Mouse (Mus musculus): ENCODE results near the gene Man2b2. TPM values are rescaled to one million over a fixed set of nuclear protein-coding genes. Genes with fewer than 3 reads are reported as not detected.

The Man2b2 gene
- polyA plus RNA-seq, 1 experiment from 2014 or later, result 15.5 TPM

DNA sequence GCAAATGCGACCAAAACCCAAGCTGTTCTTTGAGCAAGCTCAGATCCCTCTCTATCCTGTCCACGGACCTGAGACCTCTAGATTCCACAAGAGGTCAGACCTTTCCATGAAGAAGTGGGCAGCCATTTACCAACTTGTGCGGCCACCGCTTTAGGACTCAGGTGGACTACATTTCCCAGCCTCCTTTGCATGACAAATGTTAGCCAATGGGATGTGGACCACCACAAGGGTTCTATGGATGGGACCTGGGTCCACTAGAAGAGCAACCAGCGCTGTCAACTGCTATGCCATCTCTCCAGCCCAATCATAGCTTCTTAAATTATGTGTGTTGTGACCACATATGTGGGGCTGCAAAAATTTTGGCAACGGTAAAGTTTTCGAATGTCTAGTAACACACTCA, 819 bp upstream of the Man2b2 start:
- no peaks in the 10 kb centered on the region for H3K9me3 ChIP-seq (ENCODE audit: control insufficient read depth, low read length)
- H3K27me3 ChIP-seq (ENCODE audit: control insufficient read depth, insufficient read depth, low read length), result no peaks in the 10 kb centered on the region
- ATAC-seq (ENCODE audit: insufficient number of reproducible peaks, insufficient read depth, low FRiP score, low read depth), result no peak
- H3K4me3 ChIP-seq (ENCODE audit: control insufficient read depth in 1 of 2, insufficient read depth in 1 of 2, low read depth in 1 of 2, low read length in 2 of 2), result no peak overlapping the region
- no peak overlapping the region for H3K27ac ChIP-seq (replicated peaks in 1 of 2; ENCODE audit: control insufficient read depth in 1 of 2, insufficient read depth in 1 of 2, low read depth in 2 of 2, low read length in 2 of 2)
- H3K36me3 ChIP-seq (ENCODE audit: control insufficient read depth, insufficient read depth, low read length), result peaks cover 16% of the 10 kb centered on the region; the same call in 1 of the 2 replicates
- H3K9ac ChIP-seq (ENCODE audit: low read length), result no peak overlapping the region
- H3K4me1 ChIP-seq (ENCODE audit: control insufficient read depth in 2 of 2, insufficient read depth in 2 of 2, low read length in 2 of 2), result peaks cover 8 to 15% of the 10 kb centered on the region in 2 experiments
- H3K4me2 ChIP-seq (ENCODE audit: low read length), result peak overlapping the region; percentile 95; the same call in 1 of the 2 replicates
- 58% methylated on average over 7 of the region's 7 CpGs for WGBS

DNA sequence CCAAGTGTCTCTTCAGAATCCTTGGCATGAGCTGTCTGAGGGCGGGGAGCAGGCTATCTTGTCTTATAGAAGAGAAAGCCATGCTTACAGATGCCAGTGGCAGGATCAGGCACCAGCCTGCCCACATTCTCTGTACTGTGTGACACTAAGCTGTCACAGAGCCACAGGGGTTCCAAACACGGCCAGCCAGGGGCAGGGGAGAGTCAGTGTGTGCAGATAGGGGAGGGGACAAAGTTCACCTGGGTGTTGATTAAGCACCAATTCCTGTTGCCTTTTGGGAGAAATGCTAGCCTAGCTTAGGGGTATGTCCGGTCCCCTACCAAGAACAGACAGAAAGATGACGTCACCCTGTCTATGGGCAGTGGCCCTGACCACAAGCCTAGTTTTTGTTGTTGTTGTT, 1.4 kb downstream of the Man2b2 start:
- H3K4me1 ChIP-seq (ENCODE audit: control insufficient read depth in 2 of 2, insufficient read depth in 2 of 2, low read length in 2 of 2), result peaks cover 8 to 15% of the 10 kb centered on the region in 2 experiments
- H3K27ac ChIP-seq (replicated peaks in 1 of 2; ENCODE audit: control insufficient read depth in 1 of 2, insufficient read depth in 1 of 2, low read depth in 2 of 2, low read length in 2 of 2), result no peak overlapping the region
- no peaks in the 10 kb centered on the region for H3K9me3 ChIP-seq (ENCODE audit: control insufficient read depth, low read length)
- H3K9ac ChIP-seq (ENCODE audit: low read length), result no peak overlapping the region
- 79% methylated on average over 4 of the region's 4 CpGs for WGBS
- H3K4me3 ChIP-seq (ENCODE audit: control insufficient read depth in 1 of 2, insufficient read depth in 1 of 2, low read depth in 1 of 2, low read length in 2 of 2), result no peak overlapping the region
- peaks cover 26% of the 10 kb centered on the region for H3K36me3 ChIP-seq (ENCODE audit: control insufficient read depth, insufficient read depth, low read length)
- no peak overlapping the region for H3K4me2 ChIP-seq (ENCODE audit: low read length)
- ATAC-seq (ENCODE audit: insufficient number of reproducible peaks, insufficient read depth, low FRiP score, low read depth), result no peak
- H3K27me3 ChIP-seq (ENCODE audit: control insufficient read depth, insufficient read depth, low read length), result no peaks in the 10 kb centered on the region

DNA sequence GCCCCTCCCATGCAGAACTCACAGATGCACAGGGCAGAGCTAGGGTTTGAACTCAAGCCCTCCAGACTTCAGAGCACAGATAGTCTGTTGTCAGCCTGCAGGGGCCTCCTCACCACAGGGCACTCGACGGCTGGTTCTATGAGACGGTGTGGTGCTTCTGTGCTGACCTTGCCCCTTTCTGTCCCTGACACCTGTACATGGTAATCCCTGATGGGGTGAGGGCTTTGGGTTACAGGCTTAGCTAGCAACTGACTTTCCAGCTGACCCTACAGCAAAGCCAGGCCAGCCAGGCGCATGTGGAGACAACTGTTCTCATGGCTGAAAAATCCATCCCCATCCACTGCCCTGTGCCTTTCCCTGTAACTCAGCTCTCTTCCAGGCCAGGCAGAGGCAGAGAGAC, 7.5 kb downstream of the Man2b2 start:
- no peak overlapping the region for H3K9ac ChIP-seq (ENCODE audit: low read length)
- H3K36me3 ChIP-seq (ENCODE audit: control insufficient read depth, insufficient read depth, low read length), result peaks cover 65% of the 10 kb centered on the region
- no peaks in the 10 kb centered on the region for H3K27me3 ChIP-seq (ENCODE audit: control insufficient read depth, insufficient read depth, low read length)
- H3K4me2 ChIP-seq (ENCODE audit: low read length), result no peak overlapping the region
- no peaks in the 10 kb centered on the region for H3K9me3 ChIP-seq (ENCODE audit: control insufficient read depth, low read length)
- no peak overlapping the region for H3K27ac ChIP-seq (replicated peaks in 1 of 2; ENCODE audit: control insufficient read depth in 1 of 2, insufficient read depth in 1 of 2, low read depth in 2 of 2, low read length in 2 of 2)
- H3K4me3 ChIP-seq (ENCODE audit: control insufficient read depth in 1 of 2, insufficient read depth in 1 of 2, low read depth in 1 of 2, low read length in 2 of 2), result no peak overlapping the region
- no peaks in the 10 kb centered on the region for H3K4me1 ChIP-seq (ENCODE audit: control insufficient read depth in 2 of 2, insufficient read depth in 2 of 2, low read length in 2 of 2)
- ATAC-seq (ENCODE audit: insufficient number of reproducible peaks, insufficient read depth, low FRiP score, low read depth), result no peak
- 91% methylated on average over 4 of the region's 4 CpGs for WGBS

DNA sequence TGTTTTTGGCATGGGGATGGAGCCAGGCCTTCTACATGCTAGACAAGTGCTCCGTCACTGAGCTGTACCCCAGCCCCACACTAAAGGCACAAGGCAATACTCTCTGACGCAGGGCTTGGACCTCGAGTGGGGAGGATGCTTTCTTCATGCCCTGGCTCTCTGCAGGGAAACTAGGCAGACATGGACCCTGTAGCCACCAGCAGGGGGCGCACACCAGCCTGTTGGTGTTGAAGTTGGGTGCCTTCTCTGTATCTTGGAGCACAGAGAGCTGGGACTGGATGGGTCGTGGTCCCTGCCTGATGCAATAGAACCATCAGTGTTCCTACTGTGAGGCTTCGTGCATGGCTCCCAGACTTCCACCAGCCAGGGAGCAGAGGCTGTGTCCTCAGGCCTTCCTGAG, 10.3 kb downstream of the Man2b2 start:
- Histone ChIP-seq H3K27me3 (ENCODE audit: control insufficient read depth, insufficient read depth, low read length) (no peaks in the 10 kb centered on the region), H3K4me1 (ENCODE audit: control insufficient read depth in 2 of 2, insufficient read depth in 2 of 2, low read length in 2 of 2) (no peaks in the 10 kb centered on the region), H3K4me3 (ENCODE audit: control insufficient read depth in 1 of 2, insufficient read depth in 1 of 2, low read depth in 1 of 2, low read length in 2 of 2) (no peak overlapping the region), H3K27ac (replicated peaks in 1 of 2; ENCODE audit: control insufficient read depth in 1 of 2, insufficient read depth in 1 of 2, low read depth in 2 of 2, low read length in 2 of 2) (no peak overlapping the region), H3K36me3 (ENCODE audit: control insufficient read depth, insufficient read depth, low read length) (peaks cover 47% of the 10 kb centered on the region), H3K4me2 (ENCODE audit: low read length) (no peak overlapping the region), H3K9ac (ENCODE audit: low read length) (no peak overlapping the region), H3K9me3 (ENCODE audit: control insufficient read depth, low read length) (no peaks in the 10 kb centered on the region)
- 43% methylated on average over 6 of the region's 6 CpGs for WGBS
- no peak for ATAC-seq (ENCODE audit: insufficient number of reproducible peaks, insufficient read depth, low FRiP score, low read depth)

DNA sequence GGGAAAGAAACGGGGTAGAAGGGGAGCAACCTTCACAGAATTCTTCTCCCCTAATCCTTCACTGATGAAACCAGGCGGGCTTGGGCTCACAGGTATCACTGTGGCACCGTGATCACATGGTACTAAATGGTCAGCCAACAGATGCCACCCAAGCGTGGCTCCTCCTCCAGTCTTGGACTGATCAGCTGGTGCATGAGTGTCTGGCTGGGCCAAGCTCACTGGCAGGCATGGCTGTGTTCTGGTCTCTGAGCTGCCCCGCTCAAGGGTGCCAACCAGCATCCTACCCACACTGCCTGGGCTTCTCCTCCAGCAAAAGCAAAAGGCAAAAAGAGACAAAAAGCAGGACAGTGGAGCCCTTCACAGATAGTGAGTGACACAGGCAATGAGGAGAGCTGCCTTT, 10.7 kb downstream of the Man2b2 start:
- Histone ChIP-seq H3K4me3 (ENCODE audit: control insufficient read depth in 1 of 2, insufficient read depth in 1 of 2, low read depth in 1 of 2, low read length in 2 of 2) (no peak overlapping the region), H3K27me3 (ENCODE audit: control insufficient read depth, insufficient read depth, low read length) (no peaks in the 10 kb centered on the region), H3K27ac (replicated peaks in 1 of 2; ENCODE audit: control insufficient read depth in 1 of 2, insufficient read depth in 1 of 2, low read depth in 2 of 2, low read length in 2 of 2) (no peak overlapping the region), H3K9me3 (ENCODE audit: control insufficient read depth, low read length) (no peaks in the 10 kb centered on the region), H3K4me2 (ENCODE audit: low read length) (no peak overlapping the region), H3K4me1 (ENCODE audit: control insufficient read depth in 2 of 2, insufficient read depth in 2 of 2, low read length in 2 of 2) (no peaks in the 10 kb centered on the region), H3K9ac (ENCODE audit: low read length) (no peak overlapping the region), H3K36me3 (ENCODE audit: control insufficient read depth, insufficient read depth, low read length) (peaks cover 47% of the 10 kb centered on the region)
- no peak for ATAC-seq (ENCODE audit: insufficient number of reproducible peaks, insufficient read depth, low FRiP score, low read depth)
- WGBS, result 86% methylated on average over 5 of the region's 5 CpGs

DNA sequence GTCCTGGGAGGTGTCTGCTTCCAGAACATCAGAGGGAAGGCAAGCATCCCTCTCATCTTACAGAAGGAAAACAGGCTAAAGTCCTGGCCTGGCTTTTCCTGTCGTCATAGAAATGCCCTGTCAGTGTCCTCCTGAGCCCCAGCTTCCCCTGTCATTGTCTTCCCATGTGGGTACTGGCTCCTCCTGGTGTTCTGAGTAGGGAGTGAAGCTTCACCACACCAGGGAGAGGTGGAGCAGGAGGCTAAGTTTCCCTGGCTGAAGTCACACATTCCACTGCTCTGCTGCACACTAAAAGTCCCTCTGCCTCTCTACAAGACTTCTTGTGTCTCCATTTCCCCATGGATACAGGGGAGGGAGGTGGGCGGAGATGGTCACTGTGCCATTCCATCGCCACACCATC, 12.7 kb downstream of the Man2b2 start:
- H3K4me2 ChIP-seq (ENCODE audit: low read length), result no peak overlapping the region
- no peaks in the 10 kb centered on the region for H3K9me3 ChIP-seq (ENCODE audit: control insufficient read depth, low read length)
- no peak for ATAC-seq (ENCODE audit: insufficient number of reproducible peaks, insufficient read depth, low FRiP score, low read depth)
- H3K27me3 ChIP-seq (ENCODE audit: control insufficient read depth, insufficient read depth, low read length), result no peaks in the 10 kb centered on the region
- no peak overlapping the region for H3K27ac ChIP-seq (replicated peaks in 1 of 2; ENCODE audit: control insufficient read depth in 1 of 2, insufficient read depth in 1 of 2, low read depth in 2 of 2, low read length in 2 of 2)
- H3K4me1 ChIP-seq (ENCODE audit: control insufficient read depth in 2 of 2, insufficient read depth in 2 of 2, low read length in 2 of 2), result no peaks in the 10 kb centered on the region
- H3K4me3 ChIP-seq (ENCODE audit: control insufficient read depth in 1 of 2, insufficient read depth in 1 of 2, low read depth in 1 of 2, low read length in 2 of 2), result no peak overlapping the region
- WGBS, result 70% methylated on average over 3 of the region's 3 CpGs
- peaks cover 33% of the 10 kb centered on the region for H3K36me3 ChIP-seq (ENCODE audit: control insufficient read depth, insufficient read depth, low read length)
- H3K9ac ChIP-seq (ENCODE audit: low read length), result no peak overlapping the region

DNA sequence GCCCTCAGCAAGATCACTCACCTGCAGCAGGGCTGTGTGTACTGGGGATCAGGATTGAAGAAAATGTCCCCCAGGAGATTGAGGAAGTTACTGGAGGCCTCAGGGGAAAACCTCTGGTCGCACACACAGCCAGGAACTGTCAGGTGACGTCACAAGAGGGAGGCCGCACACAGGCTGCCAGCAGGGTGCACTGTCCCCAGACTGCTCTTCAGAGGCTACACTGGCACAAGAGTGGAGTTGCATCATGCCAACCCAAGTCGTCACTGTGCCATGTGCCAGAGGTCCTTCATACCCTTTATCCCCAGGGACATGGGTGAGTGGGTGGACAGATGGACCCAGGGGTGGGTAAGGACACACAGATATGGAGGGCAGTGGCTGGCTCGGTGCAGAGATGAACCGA, 15.9 kb downstream of the Man2b2 start:
- Histone ChIP-seq H3K4me3 (ENCODE audit: control insufficient read depth in 1 of 2, insufficient read depth in 1 of 2, low read depth in 1 of 2, low read length in 2 of 2) (no peak overlapping the region), H3K27me3 (ENCODE audit: control insufficient read depth, insufficient read depth, low read length) (no peaks in the 10 kb centered on the region), H3K4me2 (ENCODE audit: low read length) (no peak overlapping the region), H3K9ac (ENCODE audit: low read length) (no peak overlapping the region), H3K36me3 (ENCODE audit: control insufficient read depth, insufficient read depth, low read length) (peaks cover 23% of the 10 kb centered on the region), H3K4me1 (ENCODE audit: control insufficient read depth in 2 of 2, insufficient read depth in 2 of 2, low read length in 2 of 2) (no peaks in the 10 kb centered on the region), H3K9me3 (ENCODE audit: control insufficient read depth, low read length) (no peaks in the 10 kb centered on the region), H3K27ac (replicated peaks in 1 of 2; ENCODE audit: control insufficient read depth in 1 of 2, insufficient read depth in 1 of 2, low read depth in 2 of 2, low read length in 2 of 2) (no peak overlapping the region)
- WGBS, result 76% methylated on average over 6 of the region's 6 CpGs
- no peak for ATAC-seq (ENCODE audit: insufficient number of reproducible peaks, insufficient read depth, low FRiP score, low read depth)

DNA sequence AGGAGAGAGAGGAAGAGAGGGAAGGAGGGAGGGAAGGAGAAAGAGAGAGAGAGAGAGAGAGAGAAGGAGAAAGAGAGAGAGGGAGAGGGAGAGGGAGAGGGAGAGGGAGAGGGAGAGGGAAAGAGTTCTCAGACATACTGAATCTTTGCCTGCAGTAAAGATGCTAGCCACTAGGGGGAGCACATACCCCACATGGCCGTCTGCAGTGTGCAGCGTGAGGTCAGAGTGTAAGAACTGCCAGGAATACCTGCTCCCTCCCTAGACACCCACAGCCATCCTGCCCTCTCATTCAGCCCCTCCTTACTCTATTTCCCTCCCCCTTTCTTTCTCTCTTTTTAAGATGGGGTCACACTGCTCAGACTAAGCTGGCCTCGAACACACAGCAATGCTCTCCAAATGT, 19.0 kb downstream of the Man2b2 start:
- Histone ChIP-seq H3K36me3 (ENCODE audit: control insufficient read depth, insufficient read depth, low read length) (peaks cover 10% of the 10 kb centered on the region; the same call in 1 of the 2 replicates), H3K9ac (ENCODE audit: low read length) (no peak overlapping the region)
- ATAC-seq (ENCODE audit: insufficient number of reproducible peaks, insufficient read depth, low FRiP score, low read depth), result no peak

More for the DNA sequence above, 19.0 kb downstream of the Man2b2 start:
- Histone ChIP-seq H3K4me2 (ENCODE audit: low read length) (no peak overlapping the region), H3K27ac (replicated peaks in 1 of 2; ENCODE audit: control insufficient read depth in 1 of 2, insufficient read depth in 1 of 2, low read depth in 2 of 2, low read length in 2 of 2) (no peak overlapping the region), H3K27me3 (ENCODE audit: control insufficient read depth, insufficient read depth, low read length) (no peaks in the 10 kb centered on the region), H3K9me3 (ENCODE audit: control insufficient read depth, low read length) (no peaks in the 10 kb centered on the region), H3K4me3 (ENCODE audit: control insufficient read depth in 1 of 2, insufficient read depth in 1 of 2, low read depth in 1 of 2, low read length in 2 of 2) (no peak overlapping the region), H3K4me1 (ENCODE audit: control insufficient read depth in 2 of 2, insufficient read depth in 2 of 2, low read length in 2 of 2) (peaks cover 4 to 7% of the 10 kb centered on the region in 2 experiments; a peak in 3 of 4 replicates)
- 34% methylated on average over 3 of the region's 3 CpGs for WGBS
